Mouse (Mus musculus): ENCODE results near the gene Kctd20.
A peak's percentile ranks its signal among the peaks of the same experiment; 100 is the strongest.

Kctd20 gene

GRCm38 (mm10) chr17:28934120-28934916 is 17.4 kb upstream of the Kctd20 start:
- no peak for DNase-seq

GRCm38 (mm10) chr17:28936133-28936532 is 15.6 kb upstream of the Kctd20 start:
- no peak for DNase-seq

GRCm38 (mm10) chr17:28936622-28937345 is 15.0 kb upstream of the Kctd20 start:
- peak; percentile 92 for DNase-seq

- no peak for DNase-seq
These were observed 10.8 kb upstream of the Kctd20 start for GRCm38 (mm10) chr17:28940776-28941555.

GRCm38 (mm10) chr17:28942101-28942500 is 9.6 kb upstream of the Kctd20 start:
- no peak for DNase-seq

GRCm38 (mm10) chr17:28943740-28944139 is 8.0 kb upstream of the Kctd20 start, which contains the start of gene Pxt1:
TSS of gene Pxt1 (minus strand) at chr17:28943840.
- no peak for DNase-seq

- DNase-seq = peak; percentile 83
These were observed 7.3 kb upstream of the Kctd20 start for GRCm38 (mm10) chr17:28944481-28944880.

- DNase-seq = no peak
These were observed 4.5 kb upstream of the Kctd20 start for GRCm38 (mm10) chr17:28947011-28947939.

- no peak for DNase-seq
These were observed 3.1 kb upstream of the Kctd20 start for GRCm38 (mm10) chr17:28948661-28949060.

- no peak for DNase-seq
These were observed 999 bp upstream of the Kctd20 start for GRCm38 (mm10) chr17:28950751-28951150.

GRCm38 (mm10) chr17:28953251-28953650 is 1.5 kb downstream of the Kctd20 start:
- DNase-seq = peak; percentile 24

GRCm38 (mm10) chr17:28954416-28954815 is 2.7 kb downstream of the Kctd20 start:
- no peak for DNase-seq

- DNase-seq = no peak
These were observed 8.8 kb downstream of the Kctd20 start for GRCm38 (mm10) chr17:28960597-28960996.

GRCm38 (mm10) chr17:28961596-28961995 is 9.8 kb downstream of the Kctd20 start:
- DNase-seq = peak; percentile 84

- no peak for DNase-seq
These were observed 15.4 kb downstream of the Kctd20 start for GRCm38 (mm10) chr17:28967021-28967610.

GRCm38 (mm10) chr17:28970122-28970521 is 18.4 kb downstream of the Kctd20 start:
- DNase-seq = no peak

GRCm38 (mm10) chr17:28979091-28979490 is 27.3 kb downstream of the Kctd20 start:
- DNase-seq = peak; percentile 84

GRCm38 (mm10) chr17:28981081-28981480 is 29.3 kb downstream of the Kctd20 start:
- DNase-seq = no peak

- no peak for DNase-seq
These were observed 30.8 kb downstream of the Kctd20 start for GRCm38 (mm10) chr17:28982591-28982990.

- no peak for DNase-seq
These were observed 33.1 kb downstream of the Kctd20 start for GRCm38 (mm10) chr17:28984724-28985420.

- peak; percentile 32 for DNase-seq
These were observed 35.1 kb downstream of the Kctd20 start for GRCm38 (mm10) chr17:28986833-28987232.
